Mouse (Mus musculus): Measurements from ENCODE around the gene Flg. TPM values are rescaled to one million over a fixed set of nuclear protein-coding genes. Genes with fewer than 3 reads are reported as not detected.

Gene Flg
- not detected in 4 replicates for total RNA-seq (2023)

GRCm38 (mm10) chr3:93273223-93273622 is at the start of gene Flg:
Flg (plus strand) TSS chr3:93273523.

GRCm38 (mm10) chr3:93319449-93319848 is 46.1 kb downstream of the Flg start, which contains the start of gene Hrnr:
Hrnr (plus strand) TSS chr3:93319749.

Other genes starting within 250 kb of the Flg start
- gene Gm4858, start 204.7 kb upstream of the Flg start, total RNA-seq (2023) = not detected in 4 replicates
- gene Crnn, start 128.7 kb upstream of the Flg start, total RNA-seq (2023) = not detected in 4 replicates
- gene Flg2, start 76.2 kb upstream of the Flg start, total RNA-seq (2023) = not detected in 4 replicates
- not detected in 4 replicates for gene Hrnr, start 46.2 kb downstream of the Flg start, total RNA-seq (2023)
- not detected in 4 replicates for gene Rptn, start 120.2 kb downstream of the Flg start, total RNA-seq (2023)
- not detected in 4 replicates for gene Tchh, start 168.8 kb downstream of the Flg start, total RNA-seq (2023)
- not detected in 4 replicates for gene Tchhl1, start 195.2 kb downstream of the Flg start, total RNA-seq (2023)
- 185 to 237 TPM (median 210 TPM) in 4 replicates for gene S100a11, start 247.0 kb downstream of the Flg start, total RNA-seq (2023)

Data from B cell, adult 62 days (primary cell).